Mouse (Mus musculus): ENCODE results near the gene Spag7.

DNA sequence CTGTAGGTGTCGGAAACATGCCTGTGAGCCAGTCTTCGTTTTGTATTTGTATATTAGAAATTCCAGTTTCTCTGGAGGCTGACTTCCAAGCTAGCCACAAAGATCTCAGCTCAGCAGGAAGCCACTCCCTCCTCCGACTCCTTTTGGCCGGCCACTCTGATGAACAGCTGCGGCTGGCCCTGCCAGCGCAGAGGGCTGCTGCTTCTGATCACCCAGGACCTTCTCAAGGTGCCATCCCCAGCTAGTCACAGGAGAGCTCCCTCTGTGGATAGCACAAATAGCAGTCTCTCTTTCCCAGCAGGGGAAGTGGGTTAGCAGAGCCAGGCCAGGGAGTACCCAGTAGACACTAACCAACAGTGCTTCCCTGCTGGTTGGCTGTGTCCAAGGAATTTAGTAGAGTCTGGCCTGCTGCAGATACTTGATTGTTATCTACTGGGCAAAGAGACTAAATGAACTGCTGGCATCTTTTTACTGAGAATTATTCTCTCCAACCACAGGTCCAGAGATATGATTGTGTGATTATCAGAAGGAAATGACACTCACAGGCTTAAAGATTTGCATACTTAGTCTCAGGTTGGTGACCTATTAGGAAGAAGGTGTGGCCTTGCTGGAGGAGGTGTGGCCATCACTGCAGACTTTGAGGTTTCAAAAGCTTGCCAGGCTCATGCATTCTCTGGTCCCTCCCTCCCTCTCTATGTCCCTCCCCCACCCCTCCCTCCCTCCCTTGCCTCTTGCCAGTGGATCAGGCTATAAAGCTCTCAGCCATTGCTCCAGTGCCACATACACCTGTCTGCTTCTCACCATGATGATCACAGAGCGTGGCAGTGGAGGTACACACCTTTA is 47.0 kb downstream of the Spag7 start:
- no peak for TF ChIP-seq CHD2 (IDR thresholded peaks at IDR 0.05; ENCODE audit: low read depth, low read length)
- no peak for TF ChIP-seq ZC3H11A (IDR thresholded peaks at IDR 0.05; ENCODE audit: borderline replicate concordance, low read depth, low read length)
- TF ChIP-seq MAFK (IDR thresholded peaks at IDR 0.05; ENCODE audit: insufficient read depth, low read depth, low read length), result no peak
